Comparison of ENCODE assay signal across 8 mouse cellular contexts in genomic region chrX:7841163-7842162, GRCm38 (mm10). TPM values are rescaled to one million over a fixed set of nuclear protein-coding genes. Genes with fewer than 3 reads are reported as not detected.
DNase-seq lines count a peak whose midpoint lies in the region; ATAC-seq and TF ChIP-seq lines count a peak whose summit lies in the region.

TSS of gene Otud5 (plus strand) at chrX:7841364.

- H3K4me1 ChIP-seq in ES-Bruce4 (ENCODE audit: control insufficient read depth, insufficient read depth, low read length): no peaks in the 10 kb centered on the region
- H3K4me1 ChIP-seq in forebrain, embryonic 13.5 days: peaks cover 21% of the 10 kb centered on the region
- H3K4me1 ChIP-seq in liver, postnatal 0 days (ENCODE audit: insufficient read depth): peaks cover 16% of the 10 kb centered on the region
- H3K4me1 ChIP-seq in neural tube, embryonic 14.5 days (ENCODE audit: control insufficient read depth, insufficient read depth, low read length): 0 out of 2 replicates have a peak, but pooled peaks cover 5% of the 10 kb centered on the region

- H3K36me3 ChIP-seq in ES-Bruce4 (ENCODE audit: control insufficient read depth, insufficient read depth, low read length, poor library complexity, severe bottlenecking): peaks cover 4% of the 10 kb centered on the region; the same call in 1 of the 2 replicates
- H3K36me3 ChIP-seq in forebrain, embryonic 13.5 days (ENCODE audit: poor library complexity, severe bottlenecking): no peaks in the 10 kb centered on the region
- peaks cover 8% of the 10 kb centered on the region for H3K36me3 ChIP-seq in liver, postnatal 0 days (replicated peaks; ENCODE audit: insufficient read depth, low read length)
- no peaks in the 10 kb centered on the region for H3K36me3 ChIP-seq in neural tube, embryonic 14.5 days (ENCODE audit: control insufficient read depth, insufficient read depth, low read length)

- peak within 1 kb of the TSS; percentile 77 for H3K4me2 ChIP-seq in forebrain, embryonic 13.5 days
- peak within 1 kb of the TSS; percentile 76 for H3K4me2 ChIP-seq in liver, postnatal 0 days (ENCODE audit: low read depth, low read length)
- H3K4me2 ChIP-seq in neural tube, embryonic 14.5 days (ENCODE audit: low read depth, low read length): peak within 1 kb of the TSS; percentile 69

- intact Hi-C loops in heart, postnatal 10 days (cut with DNase I): no loop called here

- no peaks in the 10 kb centered on the region for H3K9me3 ChIP-seq in ES-Bruce4 (replicated peaks; ENCODE audit: control insufficient read depth, insufficient read depth, low read length, poor library complexity, severe bottlenecking)
- H3K9me3 ChIP-seq in forebrain, embryonic 13.5 days (replicated peaks): no peaks in the 10 kb centered on the region
- no peaks in the 10 kb centered on the region for H3K9me3 ChIP-seq in liver, postnatal 0 days (ENCODE audit: low read length)
- no peaks in the 10 kb centered on the region for H3K9me3 ChIP-seq in neural tube, embryonic 14.5 days (ENCODE audit: control insufficient read depth, low read length)

- no peak for TF ChIP-seq EP300 in ES-Bruce4 (IDR thresholded peaks at IDR 0.05; ENCODE audit: insufficient read depth, low read depth, low read length)
- TF ChIP-seq EP300 in liver, postnatal 0 days (IDR thresholded peaks at IDR 0.05; ENCODE audit: low read depth): peak; percentile 85; the same call in 1 of the 2 replicates

- WGBS in forebrain, embryonic 13.5 days: 15% methylated on average over 71 of the region's 74 CpGs
- 16% methylated on average over 71 of the region's 74 CpGs for WGBS in large intestine, adult 2 months
- 13% methylated on average over 65 of the region's 74 CpGs for WGBS in liver, postnatal 0 days (ENCODE audit: insufficient replicate concordance)
- 19% methylated on average over 64 of the region's 74 CpGs for WGBS in neural tube, embryonic 14.5 days

- no peak for TF ChIP-seq CTCF in ES-Bruce4 (IDR thresholded peaks at IDR 0.05; ENCODE audit: low read depth, low read length)
- TF ChIP-seq CTCF in liver, postnatal 0 days (IDR thresholded peaks at IDR 0.05; ENCODE audit: low read depth): no peak

- no peaks in the 10 kb centered on the region for H3K27me3 ChIP-seq in ES-Bruce4 (ENCODE audit: control insufficient read depth, insufficient read depth, low read length, poor library complexity, severe bottlenecking)
- H3K27me3 ChIP-seq in forebrain, embryonic 13.5 days: no peaks in the 10 kb centered on the region
- no peaks in the 10 kb centered on the region for H3K27me3 ChIP-seq in liver, postnatal 0 days (ENCODE audit: insufficient read depth, low read length)
- H3K27me3 ChIP-seq in neural tube, embryonic 14.5 days (ENCODE audit: control insufficient read depth, insufficient read depth, low read length): no peaks in the 10 kb centered on the region

- H3K9ac ChIP-seq in ES-Bruce4 (ENCODE audit: low read depth, poor library complexity, severe bottlenecking): peak within 1 kb of the TSS; percentile 98
- H3K9ac ChIP-seq in forebrain, embryonic 13.5 days: peak within 1 kb of the TSS; percentile 84
- H3K9ac ChIP-seq in liver, postnatal 0 days (replicated peaks): peak within 1 kb of the TSS; percentile 89
- peak within 1 kb of the TSS; percentile 82 for H3K9ac ChIP-seq in neural tube, embryonic 14.5 days (replicated peaks; ENCODE audit: low read depth, low read length)

- DNase-seq in heart, postnatal 10 days: peak; percentile 93 to 96
- peak; percentile 59 for DNase-seq in large intestine, adult 2 months (ENCODE audit: low read depth, low spot score)
- DNase-seq in liver, postnatal 0 days: peak; percentile 96
- DNase-seq in testis, postnatal 10 days (ENCODE audit: low spot score): peak; percentile 95

- peak within 1 kb of the TSS; percentile 98 for H3K4me3 ChIP-seq in ES-Bruce4 (ENCODE audit: low read depth, low read length)
- peak within 1 kb of the TSS; percentile 75 for H3K4me3 ChIP-seq in forebrain, embryonic 13.5 days
- H3K4me3 ChIP-seq in liver, postnatal 0 days (ENCODE audit: low read depth, low read length): peak within 1 kb of the TSS; percentile 84
- H3K4me3 ChIP-seq in neural tube, embryonic 14.5 days (ENCODE audit: low read depth, low read length): peak within 1 kb of the TSS; percentile 68

- ATAC-seq in cerebellum, adult (ENCODE audit: insufficient number of reproducible peaks, low FRiP score, low TSS enrichment): peak; percentile 97
- peak; percentile 99 for ATAC-seq in forebrain, embryonic 13.5 days
- peak; percentile 90 for ATAC-seq in liver, postnatal 0 days
- ATAC-seq in neural tube, embryonic 14.5 days (ENCODE audit: low read depth): peak; percentile 97

- no peak for TF ChIP-seq POLR2A in ES-Bruce4 (IDR thresholded peaks at IDR 0.05; ENCODE audit: insufficient read depth, low read length)

- H3K27ac ChIP-seq in ES-Bruce4 (ENCODE audit: insufficient read depth, low read length): peak within 1 kb of the TSS; percentile 95
- peak within 1 kb of the TSS; percentile 85 for H3K27ac ChIP-seq in forebrain, embryonic 13.5 days
- H3K27ac ChIP-seq in liver, postnatal 0 days (ENCODE audit: low read depth): peak within 1 kb of the TSS; percentile 98
- H3K27ac ChIP-seq in neural tube, embryonic 14.5 days (ENCODE audit: low read depth, low read length): peak within 1 kb of the TSS; percentile 78

RNA-seq across cellular contexts. Expression of gene Otud5, which starts in this region (rescaled TPM):
- polyA plus RNA-seq in ES-Bruce4 (2011; ENCODE audit: insufficient read depth, insufficient read length, low read depth, missing spikeins): 85.0 and 90.6 TPM in 2 replicates
- 43.9 and 44.9 TPM in 2 replicates for polyA plus RNA-seq in forebrain, embryonic 13.5 days (2015; fragmentation: Nextera tagmentation; extraction: Ambion mirVana)
- 10 to 100 TPM; 34.0 to 38.8 TPM for total RNA-seq in heart, postnatal 10 days (2021)
- 31.4 and 35.7 TPM in 2 replicates for polyA plus RNA-seq in large intestine, adult 2 months (2012; rRNA removed)
- polyA plus RNA-seq in liver, postnatal 0 days (2015; fragmentation: Nextera tagmentation; extraction: Ambion mirVana): 22.2 and 25.0 TPM in 2 replicates
- polyA plus RNA-seq in neural tube, embryonic 14.5 days (2014; fragmentation: Nextera tagmentation; extraction: Ambion mirVana): 26.8 and 28.1 TPM in 2 replicates

Comparison
In these comparisons a context has a peak if more than half of its experiments do, and no peak if none do; other contexts are left out.
1. Peak in every context shown above with its lines: DNase-seq, ATAC-seq, H3K4me3 ChIP-seq and H3K27ac ChIP-seq.